Mouse (Mus musculus): Measurements from ENCODE around the gene Amz1.

DNA sequence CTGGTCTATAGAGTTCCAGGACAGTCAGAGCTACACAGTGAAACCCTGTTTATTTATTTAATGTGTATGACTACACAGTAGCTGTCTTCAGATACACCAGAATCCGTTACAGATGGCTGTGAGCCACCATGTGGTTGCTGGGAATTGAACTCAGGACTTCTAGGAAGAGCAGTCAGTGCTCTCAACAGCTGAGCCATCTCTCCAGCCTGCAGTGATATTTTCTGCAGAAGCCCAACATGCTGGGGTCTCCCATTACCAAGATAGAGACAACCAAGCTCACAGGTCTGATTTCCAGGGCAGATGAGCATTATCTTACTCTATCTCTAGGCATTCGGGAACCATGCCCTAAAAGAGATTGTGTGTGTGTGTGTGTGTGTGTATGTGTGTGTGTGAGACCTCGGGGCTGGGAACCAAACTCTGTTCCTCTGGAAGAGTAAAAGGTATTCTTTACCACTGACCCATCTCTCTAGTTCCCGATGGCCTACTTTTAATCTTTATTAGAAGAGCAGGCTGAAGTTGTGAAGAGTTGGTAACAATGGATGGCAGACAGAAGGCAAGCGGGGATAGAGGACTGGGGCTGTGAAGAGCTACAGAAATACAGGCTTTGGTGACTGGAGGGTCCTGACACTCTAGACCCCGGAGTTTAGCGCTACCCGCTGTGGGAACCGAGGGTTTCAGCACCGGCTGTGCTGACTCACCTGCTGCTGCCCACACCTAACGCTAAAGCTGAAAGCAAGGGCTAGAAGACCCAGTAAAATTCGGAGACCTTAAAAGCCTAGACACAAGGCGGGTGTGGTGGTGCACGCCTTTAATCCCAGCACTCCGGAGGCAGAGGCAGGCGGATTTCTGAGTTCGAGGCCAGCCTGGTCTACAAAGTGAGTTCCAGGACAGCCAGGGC, 20.2 kb upstream of the Amz1 start:
- no peak for TF ChIP-seq CTCF (IDR thresholded peaks at IDR 0.05; ENCODE audit: insufficient read depth, low read length)
- no peak for TF ChIP-seq POLR2A (IDR thresholded peaks at IDR 0.05; ENCODE audit: borderline replicate concordance, extremely low read depth, low read depth, low read length)
